Mouse (Mus musculus) CH12.LX (cell line): ENCODE measurements around the gene Fry. TPM values are rescaled to one million over a fixed set of nuclear protein-coding genes. Genes with fewer than 3 reads are reported as not detected.

Experiments
- DNase-seq: peaks from one replicate; pipeline ENCODE4 v3.0.0-alpha.2; 2013; ENCODE audit errors: extremely low read depth
- H3K27ac ChIP-seq: 2 replicates; pipeline ENCODE4 v1.5.1; 2012; ENCODE audit warnings: low read depth, mild to moderate bottlenecking, control low read depth, moderate library complexity; ENCODE audit not compliant: insufficient read depth
- H3K27me3 ChIP-seq: replicated peaks from 2 replicates; pipeline ENCODE3; 2012; ENCODE audit warnings: inconsistent platforms
- H3K36me3 ChIP-seq, 2 experiments: replicated peaks in 1 of 2; 2 replicates each; pipeline versions ENCODE3 to v1.6.1; 2012; ENCODE audit warnings: inconsistent platforms in 1 of 2, low read length in 1 of 2, mild to moderate bottlenecking in 1 of 2, mixed read lengths in 1 of 2, moderate library complexity in 1 of 2; ENCODE audit not compliant: control insufficient read depth in 1 of 2, insufficient read depth in 1 of 2
- H3K4me1 ChIP-seq, 2 experiments: 2 replicates each; pipeline ENCODE4 v1.6.1; 2012; ENCODE audit warnings: inconsistent platforms in 1 of 2, moderate library complexity in 1 of 2; ENCODE audit not compliant: insufficient read depth in 2 of 2, control insufficient read depth in 1 of 2
- H3K4me2 ChIP-seq: 2 replicates; pipeline ENCODE4 v1.6.1; 2012; ENCODE audit warnings: low read depth, mild to moderate bottlenecking, control low read depth; ENCODE audit not compliant: poor library complexity, insufficient read depth, severe bottlenecking
- H3K4me3 ChIP-seq, 3 experiments: fragments of 150-350 bp in 1 of 3; sonication (generic) in 1 of 3; replicated peaks in 1 of 3; 2 replicates each; pipeline versions ENCODE3 to v1.5.1; 2011 to 2012; ENCODE audit warnings: low read depth in 2 of 3, low read length in 2 of 3, mild to moderate bottlenecking in 2 of 3, moderate library complexity in 2 of 3, control low read depth in 1 of 3, improper control_type of control experiment in 1 of 3, inconsistent platforms in 1 of 3, mixed read lengths in 1 of 3; ENCODE audit not compliant: poor library complexity in 1 of 3
- H3K79me2 ChIP-seq: replicated peaks from 2 replicates; pipeline ENCODE4 v1.6.1; 2012; ENCODE audit warnings: mild to moderate bottlenecking, moderate library complexity; ENCODE audit not compliant: control insufficient read depth, poor library complexity, insufficient read depth, severe bottlenecking; ENCODE audit errors: extremely low read depth
- H3K9ac ChIP-seq: 2 replicates; pipeline ENCODE4 v1.6.1; 2012; ENCODE audit warnings: low read depth, mild to moderate bottlenecking, control low read depth, moderate library complexity; ENCODE audit not compliant: insufficient read depth
- H3K9me3 ChIP-seq: replicated peaks from 2 replicates; pipeline ENCODE3; 2012; ENCODE audit warnings: low read length, inconsistent platforms, mixed read lengths
- BHLHE40 ChIP-seq: IDR thresholded peaks from 2 replicates; pipeline ENCODE4 v1.6.1; 2011; ENCODE audit warnings: mild to moderate bottlenecking, low read depth, low read length, improper control_type of control experiment
- CHD1 ChIP-seq: IDR thresholded peaks from 2 replicates; pipeline ENCODE4 v1.6.1; 2012; ENCODE audit warnings: low read depth, low read length, improper control_type of control experiment, inconsistent platforms
- CTCF ChIP-seq, 2 experiments: IDR thresholded peaks in 1 of 2; conservative IDR thresholded peaks in 1 of 2; 2 replicates each; pipeline ENCODE4 v1.5.1; 2011 to 2012; ENCODE audit warnings: low read depth in 2 of 2, low read length in 2 of 2, improper control_type of control experiment in 1 of 2, inconsistent platforms in 1 of 2, mild to moderate bottlenecking in 1 of 2, moderate library complexity in 1 of 2
- E2F4 ChIP-seq: IDR thresholded peaks from 2 replicates; pipeline ENCODE4 v1.6.1; 2011; ENCODE audit warnings: low read depth, low read length, improper control_type of control experiment; ENCODE audit not compliant: insufficient replicate concordance
- ELF1 ChIP-seq: IDR thresholded peaks from 2 replicates; pipeline ENCODE4 v1.6.1; 2014; ENCODE audit warnings: low read depth, mild to moderate bottlenecking, inconsistent platforms, low read length, improper control_type of control experiment
- EP300 ChIP-seq: IDR thresholded peaks from 2 replicates; pipeline ENCODE4 v1.6.1; 2011; ENCODE audit warnings: low read length, improper control_type of control experiment
- GABPA ChIP-seq: IDR thresholded peaks from 2 replicates; pipeline ENCODE4 v1.6.1; 2012; ENCODE audit warnings: low read depth, low read length, improper control_type of control experiment, inconsistent platforms; ENCODE audit not compliant: insufficient replicate concordance
- JUN ChIP-seq: IDR thresholded peaks from 2 replicates; pipeline ENCODE4 v1.6.1; 2011; ENCODE audit warnings: low read depth, mild to moderate bottlenecking, low read length, improper control_type of control experiment, moderate library complexity; ENCODE audit not compliant: insufficient read depth
- KAT2A ChIP-seq: IDR thresholded peaks from 2 replicates; pipeline ENCODE4 v1.6.1; 2012; ENCODE audit warnings: low read length, improper control_type of control experiment, inconsistent platforms; ENCODE audit not compliant: insufficient replicate concordance
- MAFK ChIP-seq: IDR thresholded peaks from 2 replicates; pipeline ENCODE4 v1.6.1; 2011; ENCODE audit warnings: low read length, improper control_type of control experiment; ENCODE audit not compliant: insufficient replicate concordance
- MXI1 ChIP-seq: IDR thresholded peaks from 2 replicates; pipeline ENCODE4 v1.6.1; 2011; ENCODE audit warnings: mild to moderate bottlenecking, low read depth, low read length, improper control_type of control experiment
- MYC ChIP-seq: IDR thresholded peaks from 2 replicates; pipeline ENCODE4 v1.6.1; 2011; ENCODE audit warnings: low read depth, mild to moderate bottlenecking, improper control_type of control experiment, low read length
- NELFE ChIP-seq: IDR thresholded peaks from 2 replicates; pipeline ENCODE4 v1.6.1; 2011; ENCODE audit warnings: low read depth, low read length, improper control_type of control experiment
- POLR2A ChIP-seq: IDR thresholded peaks from 2 replicates; pipeline ENCODE4 v1.6.1; 2011; ENCODE audit warnings: low read depth, mild to moderate bottlenecking, improper control_type of control experiment, low read length
- POLR2AphosphoS2 ChIP-seq: IDR thresholded peaks from 2 replicates; pipeline ENCODE4 v1.6.1; 2011; ENCODE audit warnings: low read depth, low read length, improper control_type of control experiment
- SIN3A ChIP-seq: IDR thresholded peaks from 2 replicates; pipeline ENCODE4 v1.6.1; 2012; ENCODE audit warnings: low read length, improper control_type of control experiment, inconsistent platforms
- SMC3 ChIP-seq: IDR thresholded peaks from 2 replicates; pipeline ENCODE4 v1.6.1; 2011; ENCODE audit warnings: low read depth, low read length, improper control_type of control experiment
- TBP ChIP-seq: conservative IDR thresholded peaks from 2 replicates; pipeline ENCODE4 v1.6.1; 2011; ENCODE audit warnings: low read depth, low read length, improper control_type of control experiment
- TCF12 ChIP-seq: IDR thresholded peaks from 2 replicates; pipeline ENCODE4 v1.6.1; 2014; ENCODE audit warnings: low read depth, mild to moderate bottlenecking, inconsistent platforms, low read length, improper control_type of control experiment
- UBTF ChIP-seq: IDR thresholded peaks from 2 replicates; pipeline ENCODE4 v1.6.1; 2012; ENCODE audit warnings: low read depth, mild to moderate bottlenecking, inconsistent platforms, low read length, improper control_type of control experiment, moderate library complexity
- ZMIZ1 ChIP-seq: IDR thresholded peaks from 2 replicates; pipeline ENCODE4 v1.6.1; 2012; ENCODE audit warnings: low read depth, mild to moderate bottlenecking, inconsistent platforms, low read length, improper control_type of control experiment
- ZNF384 ChIP-seq: IDR thresholded peaks from 2 replicates; pipeline ENCODE4 v1.6.1; 2012; ENCODE audit warnings: low read depth, low read length, improper control_type of control experiment, inconsistent platforms
- dilution Hi-C: fragments of 300-500 bp; cut with MboI; formaldehyde crosslinking; loops from 2 replicates; pipeline ENCODE4 v1.14.3; 2020; ENCODE audit warnings: low sequenced_read_pairs; ENCODE audit not compliant: extremely low pct_unique_long_range_greater_than_20kb, extremely low pct_ligation_motif_present
- in situ Hi-C: fragments of 300-500 bp; cut with MboI; formaldehyde crosslinking; loops from 3 replicates; pipeline ENCODE4 v1.14.3; 2019; ENCODE audit warnings: low sequenced_read_pairs, low pct_ligation_motif_present, low pct_unique_long_range_greater_than_20kb, mixed read lengths
- polyA plus RNA-seq: library from polyadenylated mRNA; unstranded; fragments of >175 nt; gene quantifications from 2 replicates; pipeline ENCODE4 v1.2.1, GENCODE M21; 2012; ENCODE audit warnings: low read depth; ENCODE audit not compliant: insufficient read length
- total RNA-seq, 2 experiments: library from RNA; depleted of rRNA; stranded (reverse); fragments of 300-350 nt in 1 of 2; fragments of >200 nt in 1 of 2; gene quantifications; 2 replicates each; pipeline ENCODE4 v1.2.3; 2012 to 2014

Gene Fry
- total and polyA plus RNA-seq, 3 experiments: 0.34 to 0.80 (median 0.34) TPM

GRCm38 (mm10) chr5:150270468-150270867 is 152.0 kb downstream of the Fry start:
- H3K27me3 ChIP-seq: no peaks in the 10 kb centered on the region
- peaks cover 29% of the 10 kb centered on the region for H3K9me3 ChIP-seq
- DNase-seq: no peak

GRCm38 (mm10) chr5:150272173-150272572 is 153.7 kb downstream of the Fry start:
- H3K9ac ChIP-seq: no peak overlapping the region
- H3K4me3 ChIP-seq: no peak overlapping the region
- no peak for DNase-seq
- no peaks in the 10 kb centered on the region for H3K36me3 ChIP-seq
- dilution Hi-C loops (no loop called here), in situ Hi-C loops (no loop called here)
- TF ChIP-seq ZMIZ1 (no peak), MXI1 (no peak), POLR2A (no peak), CHD1 (no peak), ELF1 (no peak), UBTF (no peak), POLR2AphosphoS2 (no peak), JUN (no peak), NELFE (no peak), TCF12 (no peak), MYC (no peak), ZNF384 (no peak), SMC3 (no peak), GABPA (no peak), TBP (no peak), MAFK (no peak), E2F4 (no peak), SIN3A (no peak), CTCF (conservative IDR thresholded peaks at IDR 0.05 in 1 of 2, IDR thresholded peaks at IDR 0.05 in 1 of 2; ENCODE audit: low read depth in 2 of 2, low read length in 2 of 2) (no peak), BHLHE40 (no peak)
- no peak overlapping the region for H3K27ac ChIP-seq
- no peaks in the 10 kb centered on the region for H3K79me2 ChIP-seq
- H3K4me1 ChIP-seq: no peaks in the 10 kb centered on the region
- H3K27me3 ChIP-seq: no peaks in the 10 kb centered on the region
- peaks cover 34% of the 10 kb centered on the region for H3K9me3 ChIP-seq
- no peak overlapping the region for H3K4me2 ChIP-seq

More at GRCm38 (mm10) chr5:150270468-150270867, 152.0 kb downstream of the Fry start:
- TF ChIP-seq ZNF384: no peak
- no peak for TF ChIP-seq JUN
- TF ChIP-seq EP300: no peak
- TF ChIP-seq KAT2A: no peak
- Histone ChIP-seq H3K27ac (no peak overlapping the region), H3K36me3 (no peaks in the 10 kb centered on the region), H3K4me2 (no peak overlapping the region), H3K79me2 (no peaks in the 10 kb centered on the region), H3K4me3 (no peak overlapping the region), H3K4me1 (no peaks in the 10 kb centered on the region), H3K9ac (no peak overlapping the region)
- dilution Hi-C loops: no loop called here
- in situ Hi-C loops: no loop called here
